Mouse (Mus musculus) intestine, embryonic 15.5 days (tissue): ENCODE data around the gene Usp13. TPM values are rescaled to one million over a fixed set of nuclear protein-coding genes. Genes with fewer than 3 reads are reported as not detected.

Experiments used
- ATAC-seq: fragments of 200-750 bp; cut with Nextera tagmentation; 2 replicates; pipeline ENCODE4 v1.8.0; 2017; ENCODE audit warnings: moderate TSS enrichment, moderate library complexity
- H3K27ac ChIP-seq: fragments of 300-500 bp; sonication (generic); 2 replicates; pipeline ENCODE4 v1.5.1; 2015; ENCODE audit warnings: mild to moderate bottlenecking, inconsistent platforms
- H3K27me3 ChIP-seq: fragments of 300-500 bp; sonication (generic); replicated peaks from 2 replicates; pipeline ENCODE4 v1.6.1; 2015; ENCODE audit warnings: inconsistent platforms
- H3K36me3 ChIP-seq: fragments of 300-500 bp; sonication (generic); 2 replicates; pipeline ENCODE4 v1.6.1; 2015; ENCODE audit warnings: inconsistent platforms
- H3K4me1 ChIP-seq: fragments of 300-500 bp; sonication (generic); replicated peaks from 2 replicates; pipeline ENCODE4 v1.6.1; 2015; ENCODE audit warnings: inconsistent platforms
- H3K4me2 ChIP-seq: fragments of 300-500 bp; sonication (generic); replicated peaks from 2 replicates; pipeline ENCODE4 v1.6.1; 2015; ENCODE audit warnings: mild to moderate bottlenecking, inconsistent platforms
- H3K4me3 ChIP-seq: fragments of 300-500 bp; sonication (generic); replicated peaks from 2 replicates; pipeline ENCODE4 v1.5.1; 2015; ENCODE audit warnings: inconsistent platforms
- H3K9ac ChIP-seq: fragments of 300-500 bp; sonication (generic); 2 replicates; pipeline ENCODE4 v1.6.1; 2015; ENCODE audit warnings: inconsistent platforms
- H3K9me3 ChIP-seq: fragments of 300-500 bp; sonication (generic); 2 replicates; pipeline ENCODE4 v1.6.1; 2016; ENCODE audit warnings: inconsistent platforms
- whole genome bisulfite sequencing: fragments of 180-500 bp; shearing (Covaris S2); methylation state at CpG from one replicate; pipeline ENCODE4 v1.1.7; 2015; 5-methylcytosine and 5-hydroxymethylcytosine counted together
- polyA plus RNA-seq: library from polyadenylated mRNA; unstranded; fragments of >200 nt; fragmentation: Nextera tagmentation; extraction: Ambion mirVana; gene quantifications from 2 replicates; pipeline ENCODE4 v1.2.1, GENCODE M21; 2015

Usp13 gene
- polyA plus RNA-seq, 1 experiment from 2014 or later, result 4.3 TPM

DNA sequence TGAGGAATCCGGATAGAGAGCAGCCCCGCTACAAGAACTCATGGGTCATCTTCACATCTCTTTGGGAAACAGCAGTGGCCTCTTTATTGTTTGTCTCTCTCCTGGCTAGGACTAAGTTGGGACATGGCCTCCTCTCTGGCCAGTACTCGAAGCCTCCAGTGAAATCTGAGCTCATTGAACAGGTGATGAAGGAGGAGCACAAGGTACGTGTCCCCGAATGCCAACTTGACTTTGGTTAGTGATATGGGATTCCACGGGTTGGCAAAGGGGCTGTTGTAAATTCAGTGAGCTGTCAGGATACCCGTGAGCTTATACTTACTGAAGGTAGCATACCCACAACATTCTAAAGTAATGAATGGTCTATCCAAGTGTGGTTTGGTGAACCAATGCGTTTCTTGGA, 69.0 kb downstream of the Usp13 start:
- 89% methylated on average over 8 of the region's 8 CpGs for WGBS
- H3K27ac ChIP-seq, result no peak overlapping the region
- H3K36me3 ChIP-seq, result no peaks in the 10 kb centered on the region
- H3K9me3 ChIP-seq, result no peaks in the 10 kb centered on the region
- H3K4me2 ChIP-seq, result no peak overlapping the region
- H3K4me1 ChIP-seq, result no peaks in the 10 kb centered on the region
- ATAC-seq, result no peak
- H3K9ac ChIP-seq, result no peak overlapping the region
- H3K4me3 ChIP-seq, result no peak overlapping the region
- no peaks in the 10 kb centered on the region for H3K27me3 ChIP-seq

DNA sequence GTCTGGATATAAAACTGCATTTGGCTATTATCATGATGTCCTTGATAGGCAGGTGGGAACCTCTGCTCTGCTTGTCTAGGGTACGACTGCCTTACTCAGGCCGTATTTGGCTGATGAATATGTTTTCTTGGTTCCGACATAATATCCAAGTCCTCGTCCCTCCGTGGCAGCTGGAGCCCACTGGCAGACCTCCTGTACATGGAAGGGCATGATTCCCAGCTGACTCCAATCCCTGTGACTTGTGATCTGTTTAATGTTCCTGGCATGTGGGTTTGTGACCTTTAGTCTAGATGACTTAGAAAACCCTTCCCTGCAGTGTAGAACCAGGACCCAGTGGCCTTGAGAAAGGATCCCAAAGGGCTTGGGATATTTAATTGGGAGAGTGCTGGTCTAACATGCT, 71.5 kb downstream of the Usp13 start:
- H3K27me3 ChIP-seq, result no peaks in the 10 kb centered on the region
- H3K4me3 ChIP-seq, result no peak overlapping the region
- no peak overlapping the region for H3K27ac ChIP-seq
- no peaks in the 10 kb centered on the region for H3K4me1 ChIP-seq
- no peak overlapping the region for H3K9ac ChIP-seq
- H3K4me2 ChIP-seq, result no peak overlapping the region
- H3K9me3 ChIP-seq, result no peaks in the 10 kb centered on the region
- 92% methylated on average over 5 of the region's 5 CpGs for WGBS
- ATAC-seq, result no peak
- H3K36me3 ChIP-seq, result no peaks in the 10 kb centered on the region

DNA sequence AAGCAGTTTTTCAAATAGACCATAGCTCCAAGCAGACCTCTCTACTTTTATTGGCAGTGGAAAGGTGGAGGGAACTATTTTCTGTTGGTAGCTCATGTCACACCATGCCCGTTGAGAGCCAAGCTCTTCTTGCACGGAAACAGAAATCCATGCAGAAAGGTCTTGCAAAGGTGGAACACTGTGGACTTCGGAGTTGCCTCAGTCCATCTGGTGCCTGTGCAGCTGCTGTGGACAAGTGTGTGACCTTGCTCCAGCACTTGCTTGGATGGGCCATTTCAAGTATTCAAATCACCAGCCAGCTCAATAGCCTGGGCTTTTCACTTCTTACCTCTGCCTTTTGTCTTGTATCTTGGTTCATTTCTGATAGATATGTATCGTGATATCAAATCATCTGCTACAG, 72.8 kb downstream of the Usp13 start:
- Histone ChIP-seq H3K4me2 (no peak overlapping the region), H3K9ac (no peak overlapping the region), H3K9me3 (no peaks in the 10 kb centered on the region), H3K36me3 (no peaks in the 10 kb centered on the region), H3K27me3 (no peaks in the 10 kb centered on the region), H3K27ac (no peak overlapping the region), H3K4me1 (no peaks in the 10 kb centered on the region), H3K4me3 (no peak overlapping the region)
- WGBS, result 96% methylated on average over 4 of the region's 4 CpGs
- ATAC-seq, result no peak

DNA sequence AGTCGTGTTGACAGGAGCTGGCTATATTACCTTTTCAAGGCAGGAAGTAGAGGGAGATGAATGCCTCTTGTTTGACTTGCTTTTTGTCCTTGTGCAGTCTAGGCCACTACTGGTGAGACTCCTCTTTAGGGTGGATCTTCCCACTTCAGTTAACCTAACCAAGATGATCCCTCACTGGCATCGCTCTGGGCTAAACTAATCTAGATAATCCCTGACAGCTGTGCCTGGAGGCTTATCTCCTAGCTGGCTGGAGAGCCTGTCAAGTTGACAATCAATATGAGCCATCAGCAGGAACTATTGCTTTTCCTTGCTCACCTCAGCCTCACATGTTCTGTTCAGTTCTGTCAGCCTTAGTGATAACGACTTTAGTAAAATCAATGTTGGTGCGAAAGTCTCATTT, 86.1 kb downstream of the Usp13 start:
- H3K27ac ChIP-seq, result no peak overlapping the region
- ATAC-seq, result no peak
- H3K4me2 ChIP-seq, result no peak overlapping the region
- no peaks in the 10 kb centered on the region for H3K9me3 ChIP-seq
- H3K4me3 ChIP-seq, result no peak overlapping the region
- no peaks in the 10 kb centered on the region for H3K36me3 ChIP-seq
- no peaks in the 10 kb centered on the region for H3K4me1 ChIP-seq
- H3K27me3 ChIP-seq, result no peaks in the 10 kb centered on the region
- no peak overlapping the region for H3K9ac ChIP-seq
- WGBS, result 53% methylated on average over 4 of the region's 4 CpGs

DNA sequence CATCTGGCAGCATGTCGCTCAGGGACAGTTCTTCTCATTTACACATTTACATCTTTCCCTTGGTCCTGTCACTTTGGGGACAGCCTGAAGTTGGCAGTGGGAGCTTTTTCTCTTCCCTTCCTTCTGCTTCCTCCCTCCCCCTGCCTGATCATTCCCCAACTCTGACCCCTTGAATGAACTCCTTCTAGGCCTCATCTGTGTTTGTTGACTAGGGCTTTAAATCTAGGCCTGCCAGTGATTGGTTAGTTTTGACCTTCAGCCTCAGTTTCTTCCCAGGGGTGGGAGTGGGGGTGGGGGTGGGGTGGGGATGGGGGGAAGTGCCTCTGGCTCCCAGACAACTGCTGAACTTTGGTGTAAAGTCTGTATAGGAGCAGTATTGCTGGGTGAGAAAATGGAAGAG, 87.3 kb downstream of the Usp13 start:
- Histone ChIP-seq H3K9ac (no peak overlapping the region), H3K4me3 (no peak overlapping the region), H3K9me3 (no peaks in the 10 kb centered on the region), H3K36me3 (no peaks in the 10 kb centered on the region), H3K27me3 (no peaks in the 10 kb centered on the region), H3K4me1 (no peaks in the 10 kb centered on the region), H3K27ac (no peak overlapping the region), H3K4me2 (no peak overlapping the region)
- 79% methylated on average over 1 of the region's 1 CpGs for WGBS
- peak; percentile 58 for ATAC-seq

DNA sequence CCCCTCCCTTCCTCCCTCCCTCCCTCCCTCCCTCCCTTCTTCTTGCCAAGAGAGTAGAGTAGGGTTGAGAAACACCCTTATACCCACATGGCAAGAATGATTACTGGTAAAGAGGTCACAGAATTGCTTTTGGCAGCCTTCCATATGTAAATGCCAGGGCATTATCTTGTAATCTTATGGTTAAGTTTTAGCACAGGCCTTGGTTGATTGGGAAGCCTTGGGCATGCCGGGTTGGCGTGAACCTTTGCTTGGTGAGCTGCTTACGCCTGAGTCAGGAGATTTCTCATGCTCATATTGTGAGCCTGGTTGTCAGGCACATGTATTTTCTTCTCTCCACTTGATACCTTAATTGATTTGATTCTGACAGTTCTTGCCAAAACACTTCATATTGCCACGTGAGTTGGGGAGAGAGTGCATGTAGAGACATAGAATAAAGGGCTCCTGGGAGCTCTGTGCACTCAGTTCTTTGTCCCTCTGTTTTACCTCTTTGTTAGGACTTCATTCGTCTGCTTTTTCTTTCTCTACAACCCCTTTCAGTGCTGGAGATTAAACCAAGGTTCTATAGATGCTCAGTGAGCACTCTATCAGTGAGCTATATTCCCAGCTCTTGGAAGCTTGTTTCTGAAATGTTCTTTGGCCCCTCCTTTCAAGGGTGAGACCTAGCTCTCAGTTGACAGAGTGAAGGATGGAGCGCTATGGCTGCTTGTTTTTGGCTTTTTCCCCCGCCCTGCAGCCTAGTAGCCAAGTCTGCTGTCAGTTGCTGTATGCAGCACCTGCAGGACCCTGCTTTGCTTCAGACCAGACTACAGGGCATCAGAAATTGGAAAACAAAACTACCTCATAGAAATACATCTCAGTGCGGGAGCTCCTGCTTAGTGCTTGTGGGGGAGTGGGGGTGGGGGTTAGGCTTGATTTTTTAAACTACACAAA, 88.8 kb downstream of the Usp13 start:
- Histone ChIP-seq H3K27me3 (no peaks in the 10 kb centered on the region), H3K27ac (no peak overlapping the region), H3K36me3 (no peaks in the 10 kb centered on the region), H3K4me3 (no peak overlapping the region), H3K9me3 (no peaks in the 10 kb centered on the region), H3K4me2 (no peak overlapping the region), H3K9ac (no peak overlapping the region), H3K4me1 (no peaks in the 10 kb centered on the region)
- 83% methylated on average over 8 of the region's 8 CpGs for WGBS
- ATAC-seq, result no peak

DNA sequence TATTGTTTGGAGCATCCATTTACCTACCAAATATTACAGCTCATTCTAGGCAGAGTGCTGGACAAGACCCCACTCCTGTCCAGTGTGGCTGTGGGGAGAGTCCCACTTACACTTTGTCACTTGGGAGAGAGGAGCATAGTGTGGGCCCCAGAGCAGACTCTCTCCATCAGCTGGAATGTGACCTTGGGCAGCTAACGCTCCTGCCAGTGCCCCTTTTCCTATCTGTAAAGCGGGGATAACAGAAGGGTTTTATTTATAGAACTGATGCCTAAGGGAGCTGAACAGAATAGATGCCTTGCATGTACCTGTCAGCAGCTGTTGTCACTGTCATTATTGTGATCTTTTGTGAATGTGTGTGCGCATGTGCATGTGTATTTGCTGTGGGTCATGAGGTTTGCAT, 91.1 kb downstream of the Usp13 start:
- H3K27me3 ChIP-seq, result no peaks in the 10 kb centered on the region
- H3K9ac ChIP-seq, result no peak overlapping the region
- no peaks in the 10 kb centered on the region for H3K9me3 ChIP-seq
- H3K4me1 ChIP-seq, result no peaks in the 10 kb centered on the region
- no peaks in the 10 kb centered on the region for H3K36me3 ChIP-seq
- ATAC-seq, result no peak
- H3K27ac ChIP-seq, result no peak overlapping the region
- no peak overlapping the region for H3K4me3 ChIP-seq
- 74% methylated on average over 3 of the region's 3 CpGs for WGBS
- H3K4me2 ChIP-seq, result no peak overlapping the region

DNA sequence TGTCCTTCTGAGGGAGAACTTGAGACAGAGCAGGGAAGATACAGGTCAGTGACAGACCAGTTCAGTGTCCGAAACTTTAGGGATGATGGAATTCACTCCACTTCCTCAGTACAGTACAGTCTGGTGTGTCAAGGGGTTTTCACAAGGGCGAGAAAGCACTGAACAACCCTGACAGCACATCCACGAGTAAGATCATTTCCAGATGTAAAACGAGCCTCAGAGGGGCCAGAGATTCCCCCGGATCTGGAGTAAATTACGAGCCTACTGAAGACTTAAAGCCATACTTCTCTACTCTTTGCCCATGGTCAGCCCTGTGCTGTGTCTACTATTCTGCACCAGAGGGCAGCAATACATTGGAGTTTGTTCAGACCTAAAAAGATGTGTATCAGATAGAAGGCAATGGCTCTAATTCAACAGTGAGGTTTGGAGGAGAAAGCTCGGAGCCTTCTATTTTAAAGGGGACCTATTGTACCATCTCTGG, 92.8 kb downstream of the Usp13 start:
- Histone ChIP-seq H3K4me2 (no peak overlapping the region), H3K9me3 (no peaks in the 10 kb centered on the region), H3K4me1 (no peaks in the 10 kb centered on the region), H3K36me3 (no peaks in the 10 kb centered on the region), H3K9ac (no peak overlapping the region), H3K27me3 (no peaks in the 10 kb centered on the region), H3K27ac (no peak overlapping the region), H3K4me3 (no peak overlapping the region)
- 45% methylated on average over 7 of the region's 7 CpGs for WGBS
- no peak; the same call in 1 of the 2 replicates for ATAC-seq

DNA sequence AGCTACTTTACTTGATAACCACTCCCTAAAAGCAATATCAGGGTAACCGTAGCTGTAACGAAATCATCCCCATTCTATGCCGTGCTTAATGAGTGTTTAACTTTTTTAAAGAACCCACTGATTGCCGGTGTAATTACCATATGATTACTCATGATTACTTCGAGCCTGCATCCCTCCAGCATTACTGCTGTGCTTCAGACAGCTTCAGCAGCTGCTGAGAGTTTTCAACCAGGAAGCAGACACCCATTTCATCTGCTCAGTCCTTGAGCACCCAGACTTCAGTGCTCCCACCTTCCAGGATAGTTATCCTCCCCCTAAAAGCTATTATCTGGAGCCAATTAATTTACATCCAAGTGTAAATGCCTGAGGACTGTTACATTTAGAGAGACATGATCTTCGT, 106.8 kb downstream of the Usp13 start:
- H3K4me1 ChIP-seq, result no peaks in the 10 kb centered on the region
- H3K4me2 ChIP-seq, result no peak overlapping the region
- no peaks in the 10 kb centered on the region for H3K9me3 ChIP-seq
- H3K4me3 ChIP-seq, result no peak overlapping the region
- ATAC-seq, result no peak
- 76% methylated on average over 6 of the region's 6 CpGs for whole genome bisulfite sequencing
- no peak overlapping the region for H3K9ac ChIP-seq
- no peaks in the 10 kb centered on the region for H3K27me3 ChIP-seq
- H3K27ac ChIP-seq, result no peak overlapping the region
- H3K36me3 ChIP-seq, result no peaks in the 10 kb centered on the region

DNA sequence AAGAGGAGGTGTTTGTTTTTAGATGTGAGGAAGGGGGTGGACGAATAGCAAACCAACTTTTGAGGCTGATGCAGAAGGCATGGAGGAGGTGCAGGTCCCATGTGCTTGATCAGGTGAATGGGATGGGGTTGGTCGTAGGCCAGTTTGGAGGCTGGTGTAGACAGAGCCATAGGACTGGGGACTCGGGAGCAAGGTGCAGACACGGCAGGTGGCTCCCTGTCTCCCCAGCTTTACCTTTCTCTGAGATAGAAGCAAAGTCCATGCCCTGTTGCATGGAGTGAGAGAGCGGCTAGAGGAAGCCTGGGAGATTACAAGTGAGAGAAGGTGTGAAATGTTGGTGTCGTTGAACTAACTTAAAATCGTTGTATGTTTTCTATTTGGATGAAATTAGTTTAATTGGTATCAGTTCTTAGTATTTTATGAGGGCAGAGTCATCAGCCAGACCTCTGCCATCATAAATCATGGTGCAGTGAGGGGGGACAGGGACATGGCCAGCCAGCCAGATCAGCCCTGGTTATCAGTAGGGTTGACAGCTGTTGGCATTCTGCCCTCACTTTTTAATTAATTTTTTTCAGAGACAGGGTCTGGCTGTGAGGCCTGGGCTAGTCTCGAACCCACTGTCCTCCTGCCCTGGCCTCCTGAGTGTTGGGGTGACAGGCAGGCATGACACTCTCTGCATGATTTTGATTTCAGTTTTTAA, 122.6 kb downstream of the Usp13 start:
- no peak overlapping the region for H3K27ac ChIP-seq
- H3K4me2 ChIP-seq, result no peak overlapping the region
- no peaks in the 10 kb centered on the region for H3K9me3 ChIP-seq
- WGBS, result 52% methylated on average over 8 of the region's 8 CpGs
- peak; percentile 86 for ATAC-seq
- H3K4me1 ChIP-seq, result no peaks in the 10 kb centered on the region
- H3K9ac ChIP-seq, result no peak overlapping the region
- H3K36me3 ChIP-seq, result no peaks in the 10 kb centered on the region
- H3K4me3 ChIP-seq, result no peak overlapping the region
- no peaks in the 10 kb centered on the region for H3K27me3 ChIP-seq

DNA sequence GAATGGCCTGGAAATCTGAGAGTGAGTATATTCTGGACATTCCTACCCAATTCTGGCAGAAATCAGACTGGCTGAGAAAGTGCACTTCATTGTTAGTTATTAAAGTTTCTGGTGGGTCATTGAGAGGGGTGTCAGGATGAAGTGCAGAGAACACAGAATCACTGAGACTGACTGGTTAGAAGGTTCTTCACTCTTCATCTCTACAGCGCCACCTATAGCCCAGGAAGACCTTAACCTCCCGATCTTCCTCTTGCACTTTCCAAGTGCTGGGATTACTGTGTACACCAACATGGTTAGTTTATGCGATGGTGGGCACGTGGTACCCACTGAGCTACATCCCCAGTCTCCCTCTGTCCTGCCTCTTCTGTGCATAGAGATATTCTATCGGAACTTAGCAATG, 130.1 kb downstream of the Usp13 start:
- WGBS, result 88% methylated on average over 5 of the region's 5 CpGs
- ATAC-seq, result no peak
- Histone ChIP-seq H3K27me3 (no peaks in the 10 kb centered on the region), H3K9ac (no peak overlapping the region), H3K4me2 (no peak overlapping the region), H3K9me3 (no peaks in the 10 kb centered on the region), H3K4me1 (no peaks in the 10 kb centered on the region), H3K36me3 (no peaks in the 10 kb centered on the region), H3K4me3 (no peak overlapping the region), H3K27ac (no peak overlapping the region)

DNA sequence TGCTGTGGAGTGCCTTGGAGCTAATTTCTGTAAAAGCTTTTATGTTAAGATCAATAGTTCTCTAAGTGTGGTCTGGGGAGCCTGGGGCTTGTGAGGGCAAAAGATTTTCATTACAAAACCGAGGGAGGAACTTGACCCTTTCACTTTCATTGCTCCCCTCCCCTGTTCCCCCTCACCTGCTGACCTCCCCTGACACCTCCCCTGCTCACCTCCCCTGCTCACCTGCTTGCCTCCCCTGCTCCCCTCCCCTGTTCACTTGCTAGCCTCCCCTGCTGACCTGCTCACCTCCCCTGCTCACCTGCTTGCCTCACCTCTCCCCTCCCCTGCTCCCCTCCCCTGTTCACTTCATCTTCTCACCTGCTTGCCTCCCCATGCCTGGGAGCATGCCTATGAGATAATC, 134.0 kb downstream of the Usp13 start:
- H3K27ac ChIP-seq, result no peak overlapping the region
- no peak overlapping the region for H3K4me2 ChIP-seq
- ATAC-seq, result no peak
- no peak overlapping the region for H3K9ac ChIP-seq
- H3K4me1 ChIP-seq, result no peaks in the 10 kb centered on the region
- no peaks in the 10 kb centered on the region for H3K27me3 ChIP-seq
- 4% methylated on average over 1 of the region's 1 CpGs for WGBS
- no peaks in the 10 kb centered on the region for H3K36me3 ChIP-seq
- H3K4me3 ChIP-seq, result no peak overlapping the region
- no peaks in the 10 kb centered on the region for H3K9me3 ChIP-seq

DNA sequence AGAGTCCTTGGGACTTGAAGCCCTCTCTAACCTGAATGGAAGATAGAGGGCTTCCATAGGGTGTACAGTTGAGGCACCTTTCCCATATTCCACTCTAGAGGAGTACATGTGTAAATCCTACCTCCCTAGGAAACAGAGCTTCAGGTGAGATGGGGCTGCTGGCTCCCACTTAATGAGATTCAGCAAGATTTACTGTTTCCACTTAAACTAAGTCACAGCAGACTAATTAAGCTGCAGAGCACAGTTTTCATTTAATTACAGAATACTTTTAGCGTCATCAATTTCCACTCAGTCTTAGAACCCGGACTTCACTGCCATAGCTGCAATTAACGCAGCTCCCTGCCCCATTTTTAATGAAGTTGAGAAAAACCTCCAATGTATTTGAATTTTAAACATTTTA, 144.1 kb downstream of the Usp13 start:
- H3K4me2 ChIP-seq, result no peak overlapping the region
- H3K4me1 ChIP-seq, result no peaks in the 10 kb centered on the region
- H3K9ac ChIP-seq, result no peak overlapping the region
- no peak overlapping the region for H3K4me3 ChIP-seq
- 78% methylated on average over 3 of the region's 3 CpGs for WGBS
- no peaks in the 10 kb centered on the region for H3K9me3 ChIP-seq
- H3K27ac ChIP-seq, result no peak overlapping the region
- no peak for ATAC-seq
- no peaks in the 10 kb centered on the region for H3K36me3 ChIP-seq
- H3K27me3 ChIP-seq, result no peaks in the 10 kb centered on the region
